In the genomic region with DNA sequence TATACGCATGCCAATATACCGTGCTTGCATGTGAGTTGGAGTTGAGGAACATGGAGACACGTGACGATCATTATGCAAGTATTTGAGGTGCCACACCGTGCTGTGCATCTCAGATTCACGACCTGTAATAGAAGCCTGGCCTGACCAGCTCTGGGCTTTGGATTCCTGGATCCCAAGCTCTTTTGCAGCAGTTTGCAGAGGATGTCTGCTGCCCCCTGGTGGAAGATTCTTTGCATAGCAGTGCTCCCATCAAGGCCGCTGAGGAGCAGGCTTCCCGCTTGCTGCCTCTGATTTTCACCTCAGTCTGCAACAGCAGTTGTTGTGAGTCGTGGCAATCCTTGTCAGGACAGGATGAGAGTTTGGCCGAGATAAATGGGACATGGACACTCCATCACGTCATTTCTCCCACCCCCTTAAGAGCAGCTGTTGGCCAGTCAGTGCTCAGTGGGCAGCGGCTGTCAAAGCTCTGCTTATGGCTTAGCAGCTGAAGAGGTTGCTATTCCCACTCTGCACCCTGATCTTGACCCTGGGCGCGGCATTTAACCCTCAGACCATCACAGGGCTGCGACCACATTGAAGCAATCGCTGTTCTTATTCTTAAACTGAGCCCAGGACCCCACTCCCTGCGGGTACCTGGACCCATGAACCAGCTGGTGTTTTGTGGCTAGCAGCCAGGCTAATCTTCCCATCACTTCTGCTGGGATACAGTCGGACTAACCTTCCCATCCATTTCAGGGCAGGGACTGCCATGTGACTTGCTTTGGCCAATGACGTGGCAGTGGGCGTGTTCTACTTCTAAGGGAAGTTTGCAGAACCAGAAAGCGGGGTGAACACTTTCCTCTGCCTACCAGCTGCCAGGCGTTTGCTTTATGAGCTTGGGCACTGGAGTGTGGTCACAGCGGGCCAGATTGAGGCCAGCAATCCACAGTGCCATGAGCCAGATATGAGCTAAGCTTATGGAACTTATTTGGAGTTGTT, we compare ENCODE assay signal across 8 mouse cellular contexts.
DNase-seq lines count a peak whose midpoint lies in the region; ATAC-seq lines count a peak whose summit lies in the region.

No protein-coding gene starts in this region.

- H3K27ac ChIP-seq in hindbrain, embryonic 14.5 days: peak overlapping the region; percentile 33; the same call in 1 of the 2 replicates

- H3K27me3 ChIP-seq in hindbrain, embryonic 14.5 days (ENCODE audit: control insufficient read depth, insufficient read depth, low read length): no peaks in the 10 kb centered on the region

- H3K4me1 ChIP-seq in hindbrain, embryonic 14.5 days (replicated peaks; ENCODE audit: control insufficient read depth, insufficient read depth, low read length): peaks cover 20% of the 10 kb centered on the region

- H3K4me2 ChIP-seq in hindbrain, embryonic 14.5 days (replicated peaks): peak overlapping the region; percentile 36

- H3K4me3 ChIP-seq in hindbrain, embryonic 14.5 days (replicated peaks; ENCODE audit: low read length): no peak overlapping the region

- 9% methylated on average over 23 of the region's 23 CpGs for WGBS in hindbrain, embryonic 14.5 days

- no peak overlapping the region for H3K9ac ChIP-seq in hindbrain, embryonic 14.5 days

- no peaks in the 10 kb centered on the region for H3K36me3 ChIP-seq in hindbrain, embryonic 14.5 days (replicated peaks; ENCODE audit: control insufficient read depth, insufficient read depth)

- peak; percentile 52 for ATAC-seq in hindbrain, embryonic 14.5 days (ENCODE audit: low FRiP score)

- DNase-seq in T-cell, adult 2 months (ENCODE audit: low spot score): peak; percentile 34
- peak; percentile 88 to 89 for DNase-seq in cerebellum, postnatal 25 days
- DNase-seq in frontal cortex, postnatal 14 days (ENCODE audit: low spot score in 2 of 2): peak; percentile 75 to 86
- DNase-seq in hindbrain, embryonic 14.5 days (ENCODE audit: low spot score): peak; percentile 96
- DNase-seq in layer of hippocampus, postnatal 14 days (ENCODE audit: low spot score in 2 of 2): peak; percentile 89 to 93
- peak; percentile 85 for DNase-seq in lung, postnatal 14 days
- peak; percentile 95 for DNase-seq in retina, embryonic 14.5 days (ENCODE audit: low spot score)
- DNase-seq in urinary bladder, adult 18-20 months (ENCODE audit: low spot score in 2 of 2): peak; percentile 62

- H3K9me3 ChIP-seq in hindbrain, embryonic 14.5 days (ENCODE audit: control insufficient read depth, low read length): no peaks in the 10 kb centered on the region

Comparison
In these comparisons a context has a peak if more than half of its experiments do, and no peak if none do; other contexts are left out.
1. DNase-seq: peak in every context shown above with its lines; median percentile 96 in hindbrain, embryonic 14.5 days; 95 in retina, embryonic 14.5 days; 91 in layer of hippocampus, postnatal 14 days; 88 in cerebellum, postnatal 25 days; 85 in lung, postnatal 14 days; 80 in frontal cortex, postnatal 14 days; 62 in urinary bladder, adult 18-20 months; 34 in T-cell, adult 2 months.